Mouse (Mus musculus): ENCODE results near the gene Banp.
A peak's percentile ranks its signal among the peaks of the same experiment; 100 is the strongest.

Gene Banp

DNA sequence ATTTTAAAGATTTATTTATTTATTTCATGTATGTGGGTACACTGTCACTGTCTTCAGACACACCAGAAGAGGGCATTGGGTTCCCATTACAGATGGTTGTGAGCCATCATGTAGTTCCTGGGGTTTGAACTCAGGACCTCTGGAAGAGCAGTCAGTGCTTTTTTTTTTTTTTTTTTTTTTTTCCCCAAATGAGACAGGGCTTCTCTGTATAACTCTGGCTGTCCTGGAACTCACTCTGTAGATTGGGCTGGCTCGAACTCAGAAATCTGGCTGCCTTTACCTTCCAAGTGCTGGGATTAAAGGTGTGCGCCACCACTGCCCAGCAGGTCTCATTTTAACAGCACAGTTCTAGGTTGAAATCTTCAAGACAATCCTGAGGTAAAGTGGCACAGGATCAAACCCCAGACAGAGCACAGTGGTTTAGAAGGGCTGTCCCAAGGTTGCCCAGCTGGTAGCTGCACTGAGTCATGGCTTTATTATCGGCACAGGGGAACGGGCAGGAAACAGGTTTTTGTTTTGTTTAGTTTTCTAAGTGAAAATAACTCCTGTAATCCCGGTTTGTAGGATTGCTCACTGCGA is at the start of gene Banp:
Gene Banp, plus strand, starts transcription at position 529 of the 579 bp plus-strand sequence.
- no peak for DNase-seq (ENCODE audit: low spot score)

DNA sequence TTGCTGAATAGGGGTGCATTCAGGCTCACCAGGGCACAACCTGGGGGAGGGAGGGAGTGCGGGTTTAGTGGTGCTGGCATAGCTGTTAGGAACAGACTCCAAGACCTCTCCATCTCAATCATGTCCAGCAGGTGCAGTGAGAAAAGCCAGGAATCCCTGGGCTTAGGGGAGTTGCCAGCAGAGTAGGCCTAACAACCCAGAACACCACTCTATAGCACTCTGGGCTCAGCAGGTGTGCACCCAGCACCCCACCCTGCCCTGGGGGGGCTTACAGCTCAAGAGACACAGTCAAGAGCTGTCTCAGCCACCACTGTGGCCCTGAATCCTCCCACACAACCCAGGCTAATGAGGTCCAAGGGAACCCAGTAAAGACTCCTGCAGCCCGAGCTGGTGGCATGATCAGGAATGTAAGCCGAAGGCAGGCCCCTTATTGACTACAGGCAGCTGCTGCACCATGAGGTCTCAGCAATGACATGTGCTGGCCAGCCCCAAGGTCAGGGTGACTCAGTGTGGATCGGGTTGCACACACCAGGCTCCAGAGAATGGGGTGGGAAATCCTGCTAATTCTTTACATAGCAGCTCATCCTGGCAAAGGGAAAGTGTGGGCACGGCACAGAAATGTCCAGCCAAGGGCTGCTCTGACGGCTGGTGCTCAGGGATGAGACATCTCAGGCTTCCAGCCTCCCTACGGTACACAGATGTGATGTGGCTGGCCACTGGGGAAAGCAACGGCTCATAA is 47.9 kb upstream of the Banp start:
- peak; percentile 25 for DNase-seq (ENCODE audit: low spot score)

DNA sequence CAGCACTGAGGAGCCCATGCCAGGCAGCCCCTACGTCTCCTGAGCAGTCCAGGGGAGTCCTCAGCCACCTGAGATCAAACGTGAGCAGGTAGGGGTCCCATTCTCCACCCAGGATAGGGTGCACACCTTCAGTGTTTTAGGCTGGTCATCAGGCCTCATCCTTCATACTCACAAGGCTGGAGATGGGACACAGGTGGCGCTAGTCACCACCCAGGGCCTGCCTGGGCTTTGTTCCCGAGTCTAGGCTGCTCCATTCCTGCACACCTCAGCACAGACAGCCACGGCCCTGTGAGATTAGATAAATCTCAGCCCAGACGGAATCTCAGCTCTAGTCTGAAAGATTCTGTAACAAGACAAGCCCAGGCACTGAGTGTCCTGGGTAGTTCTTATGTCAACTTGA is 45.6 kb upstream of the Banp start:
- DNase-seq (ENCODE audit: low spot score) = no peak

DNA sequence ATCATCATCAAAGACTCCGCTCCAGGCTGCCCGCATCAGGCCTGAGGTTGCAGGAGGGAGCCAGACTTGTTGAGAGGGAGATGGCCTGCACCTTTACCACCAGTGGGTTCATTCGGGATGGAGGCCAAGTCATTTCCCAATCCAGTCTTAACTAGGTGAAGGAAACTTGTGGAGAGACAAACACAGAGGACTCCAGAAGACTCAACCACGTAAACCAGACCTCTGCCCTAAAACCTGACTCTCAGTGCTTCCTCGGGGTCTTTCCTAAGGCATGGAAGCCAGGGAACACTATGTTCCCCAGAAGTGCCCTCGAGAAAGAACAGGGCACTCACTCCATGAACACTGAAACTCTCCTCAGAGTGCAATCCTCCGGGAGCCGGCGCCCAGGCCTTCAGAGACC is 44.6 kb upstream of the Banp start:
- no peak for DNase-seq (ENCODE audit: low spot score)

DNA sequence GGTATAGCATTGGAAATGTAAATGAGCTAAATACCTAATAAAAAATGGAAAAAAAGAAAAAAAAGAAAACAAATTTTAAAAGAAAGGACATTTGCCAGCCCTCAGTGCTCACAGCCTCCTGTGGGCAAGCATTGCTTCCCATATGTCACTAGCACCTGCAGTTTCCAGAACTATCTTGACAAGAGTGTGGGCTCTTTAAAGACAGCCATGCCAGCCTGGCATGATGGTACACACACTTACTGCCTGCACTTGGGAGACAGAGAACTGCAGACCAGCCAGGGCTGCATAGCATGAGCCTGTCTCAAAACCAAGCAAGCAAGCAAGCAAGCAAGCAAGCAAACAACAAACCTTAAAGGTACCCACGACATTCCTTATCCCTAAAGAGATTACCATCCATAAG is 44.1 kb upstream of the Banp start:
- no peak for DNase-seq (ENCODE audit: low spot score)

DNA sequence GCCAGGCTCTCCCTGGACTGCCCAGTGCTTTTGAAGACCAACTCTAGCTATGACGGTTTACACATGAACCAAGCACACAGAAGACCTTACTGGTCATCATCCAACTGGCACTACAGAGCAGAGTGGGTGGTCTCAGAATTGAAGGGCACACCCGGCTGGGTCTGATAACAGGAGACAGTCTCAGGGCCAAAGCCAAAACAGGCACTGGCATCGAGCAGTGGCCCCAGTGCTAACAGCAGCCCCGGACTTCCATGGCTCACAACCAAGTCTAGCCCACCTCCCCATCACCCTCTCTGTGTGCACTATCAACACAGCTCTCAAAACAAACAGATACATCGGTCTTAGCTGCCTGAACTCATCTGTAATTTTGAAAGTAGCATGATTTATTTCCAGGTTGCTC is 43.7 kb upstream of the Banp start:
- DNase-seq (ENCODE audit: low spot score) = no peak

DNA sequence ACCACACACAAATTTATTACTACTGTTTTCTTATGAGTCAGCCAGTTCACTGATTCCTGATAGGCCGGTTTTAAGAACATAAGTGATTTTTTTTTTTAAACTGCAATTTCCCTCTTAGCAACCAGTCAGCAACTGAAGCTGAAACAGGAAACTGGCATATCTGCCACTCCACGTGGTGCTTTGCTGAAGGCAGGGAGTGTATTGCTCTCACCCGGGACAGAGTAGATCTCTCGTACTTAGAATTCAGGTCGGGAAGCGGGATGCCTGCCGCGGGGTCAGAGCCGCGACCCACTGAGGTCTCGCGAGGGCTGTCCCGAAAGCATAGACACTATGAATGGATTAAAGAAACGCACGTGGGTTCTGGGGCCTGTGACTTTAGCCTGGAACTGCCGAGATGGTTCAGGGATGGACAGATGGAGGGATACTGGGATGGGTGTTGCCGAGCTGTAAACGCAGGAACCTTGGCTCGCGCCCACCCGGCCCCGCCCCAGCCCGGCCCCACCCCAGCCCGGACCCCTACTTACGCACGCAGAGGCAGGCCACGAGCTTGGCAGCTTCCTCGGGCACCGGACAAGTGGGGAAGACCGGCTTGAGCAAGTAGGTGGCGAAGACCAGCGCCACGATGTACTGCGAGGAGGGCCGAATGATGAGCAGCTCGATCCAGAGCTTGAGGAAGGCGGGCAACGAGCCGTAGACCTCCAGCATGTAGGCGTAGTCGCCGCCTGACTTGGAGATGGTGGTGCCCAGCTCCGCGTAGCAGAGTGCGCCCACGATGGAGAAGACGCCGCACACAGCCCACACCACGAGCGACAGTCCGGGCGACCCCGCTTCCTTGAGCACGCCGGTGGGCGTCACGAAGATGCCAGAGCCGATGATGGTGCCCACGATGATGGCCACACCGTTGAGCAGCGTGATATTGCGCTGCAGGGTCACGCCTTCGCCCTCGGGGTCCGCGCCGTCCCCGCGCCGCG is 42.7 kb upstream of the Banp start:
- peak; percentile 23 for DNase-seq (ENCODE audit: low spot score)

DNA sequence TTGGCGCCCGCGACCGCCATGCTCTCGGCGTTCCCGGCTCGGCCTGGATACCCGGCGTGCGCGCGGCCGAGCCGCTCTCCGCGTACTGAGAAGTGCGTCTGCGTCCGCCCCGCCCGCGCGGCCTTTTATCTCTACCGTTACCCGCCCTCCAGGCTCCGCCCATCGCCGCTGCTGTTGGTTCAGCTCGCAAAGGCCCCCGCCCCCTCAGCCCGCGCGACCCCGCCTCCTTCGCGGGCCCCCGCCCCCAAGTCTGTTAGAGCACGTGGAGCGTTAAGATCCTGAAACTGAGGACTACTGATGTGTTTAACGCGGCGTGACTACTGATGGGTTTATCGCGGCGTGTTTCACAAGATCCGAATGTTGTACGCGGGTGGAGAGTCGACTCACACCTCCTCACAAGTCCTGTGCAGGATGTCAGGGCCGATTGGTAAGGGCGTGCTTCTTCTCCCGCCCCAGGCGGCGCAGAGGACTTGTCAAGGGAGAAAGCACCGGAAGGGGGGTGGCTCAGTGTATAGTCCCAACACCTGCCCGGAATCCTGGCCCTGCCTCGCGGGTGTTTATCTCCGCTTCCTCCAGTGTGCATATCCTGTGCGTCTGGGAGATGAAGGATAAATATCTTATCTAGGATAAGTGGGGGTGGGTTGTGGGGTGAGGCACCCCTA is 41.8 kb upstream of the Banp start, which contains the start of gene Slc7a5:
Gene Slc7a5, minus strand, starts transcription at position 108 of the 662 bp plus-strand sequence.
- DNase-seq (ENCODE audit: low spot score) = peak; percentile 99

DNA sequence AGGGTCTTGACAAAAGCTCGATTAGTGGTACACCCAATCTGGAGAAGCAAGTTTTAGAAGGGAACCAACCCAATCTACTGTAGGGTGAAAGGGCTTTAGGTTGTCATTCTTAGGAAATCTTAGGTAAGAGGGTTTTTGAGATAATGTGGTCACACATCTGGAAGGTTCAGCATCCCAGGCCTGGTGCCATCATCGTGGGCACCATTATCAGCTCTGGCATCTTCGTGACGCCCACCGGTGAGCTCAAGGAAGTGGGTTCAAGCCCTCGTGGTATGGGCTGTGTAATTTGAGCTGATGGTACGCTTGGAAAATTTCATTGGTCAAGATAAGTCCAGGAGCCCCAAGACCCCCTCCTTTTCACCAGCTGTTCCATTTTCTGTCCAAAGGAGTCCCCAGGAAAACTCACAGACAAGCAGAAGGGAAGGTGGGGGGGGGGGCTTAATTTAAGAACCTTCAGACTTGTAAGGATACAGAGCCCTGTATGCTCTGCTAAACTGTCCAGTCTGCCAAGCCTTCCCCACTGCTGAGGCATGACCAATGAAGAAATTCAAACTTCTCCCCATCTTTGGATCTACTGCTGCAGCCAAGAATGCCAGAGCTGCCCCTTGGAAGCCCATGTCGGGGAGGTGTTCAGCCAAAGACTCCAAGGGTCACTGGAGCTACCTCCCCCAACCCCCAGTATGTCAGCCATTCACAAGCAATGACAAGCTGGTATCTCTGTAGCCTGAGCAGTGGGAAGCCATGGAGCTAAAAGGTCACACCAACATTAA is 41.0 kb upstream of the Banp start:
- DNase-seq (ENCODE audit: low spot score) = no peak

DNA sequence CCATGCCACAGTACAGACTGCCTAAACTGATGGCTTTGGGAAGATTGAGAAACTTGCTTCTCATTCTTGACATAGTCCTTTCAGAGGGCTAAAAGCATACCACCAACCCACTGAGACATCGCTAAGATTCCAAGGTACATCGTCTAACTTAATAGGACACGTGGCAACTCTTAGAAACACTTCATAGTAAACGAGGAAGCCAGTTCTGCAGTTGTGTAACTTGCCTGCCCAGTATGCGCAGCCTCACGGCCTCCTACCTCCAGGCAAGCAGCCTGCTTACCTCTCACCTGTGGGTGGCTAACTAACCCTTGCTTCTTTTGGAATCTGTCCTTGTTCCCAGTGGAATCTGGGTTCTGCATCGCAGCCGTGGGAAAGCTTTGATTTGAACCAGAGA is 40.4 kb upstream of the Banp start:
- no peak for DNase-seq (ENCODE audit: low spot score)

DNA sequence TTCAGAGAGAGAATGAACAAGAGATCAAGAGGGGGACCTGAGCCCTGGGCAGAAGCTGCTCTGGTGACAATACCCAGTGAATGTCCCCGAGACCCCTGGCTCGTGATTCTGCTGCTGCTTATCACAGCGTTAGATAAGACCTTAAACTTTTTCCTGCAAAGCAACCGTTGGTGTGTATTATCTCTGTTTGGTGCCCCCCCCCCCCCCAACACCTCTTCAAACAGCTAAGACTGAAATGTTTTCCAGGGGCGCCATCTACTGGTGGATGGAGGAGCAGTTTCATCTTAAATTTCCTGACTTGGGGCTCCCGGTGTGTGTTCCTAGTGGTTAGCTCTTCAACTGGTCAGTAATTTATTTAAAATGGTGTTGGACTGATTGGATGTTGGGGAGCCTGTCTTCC is 39.9 kb upstream of the Banp start:
- DNase-seq (ENCODE audit: low spot score) = peak; percentile 75

DNA sequence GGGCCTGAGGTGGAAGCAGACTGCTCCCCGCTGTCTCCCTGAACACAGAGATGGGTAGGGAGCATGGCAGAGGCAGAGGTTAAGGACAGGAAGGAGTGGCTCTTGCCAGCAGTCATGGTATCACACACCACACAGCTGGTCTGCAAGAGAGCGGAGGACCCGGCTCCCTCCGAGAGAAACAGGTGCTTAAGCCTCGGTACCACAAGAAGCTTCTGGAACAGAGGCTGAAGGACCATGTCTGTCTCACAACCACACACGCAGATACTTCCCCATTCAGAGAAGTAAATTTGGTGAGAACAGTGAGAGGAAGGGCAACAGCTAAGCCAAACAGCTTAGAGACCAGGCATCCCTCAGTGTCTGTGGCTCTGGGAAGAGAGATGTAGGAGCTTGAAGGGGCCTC is 38.1 kb upstream of the Banp start:
- DNase-seq (ENCODE audit: low spot score) = no peak

DNA sequence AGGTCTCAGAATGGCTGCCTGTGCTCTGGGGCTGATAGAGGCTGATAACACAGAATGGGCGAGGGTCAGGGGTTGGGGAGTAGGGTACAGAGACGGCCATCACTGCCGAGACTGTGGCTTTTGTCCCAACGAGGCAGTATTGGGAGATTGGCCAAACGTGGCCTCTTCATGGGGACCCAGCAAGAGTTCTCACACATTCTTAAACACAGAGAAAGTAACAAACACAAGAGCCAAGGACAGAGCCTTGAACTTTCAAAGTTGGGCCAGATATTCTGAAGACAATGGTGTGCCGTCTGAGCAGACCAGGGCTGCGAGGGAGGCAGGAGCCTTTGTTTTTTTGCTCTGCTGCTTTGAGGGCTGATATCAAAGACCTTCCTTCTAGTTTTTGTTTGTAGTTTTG is 37.6 kb upstream of the Banp start:
- DNase-seq (ENCODE audit: low spot score) = no peak

DNA sequence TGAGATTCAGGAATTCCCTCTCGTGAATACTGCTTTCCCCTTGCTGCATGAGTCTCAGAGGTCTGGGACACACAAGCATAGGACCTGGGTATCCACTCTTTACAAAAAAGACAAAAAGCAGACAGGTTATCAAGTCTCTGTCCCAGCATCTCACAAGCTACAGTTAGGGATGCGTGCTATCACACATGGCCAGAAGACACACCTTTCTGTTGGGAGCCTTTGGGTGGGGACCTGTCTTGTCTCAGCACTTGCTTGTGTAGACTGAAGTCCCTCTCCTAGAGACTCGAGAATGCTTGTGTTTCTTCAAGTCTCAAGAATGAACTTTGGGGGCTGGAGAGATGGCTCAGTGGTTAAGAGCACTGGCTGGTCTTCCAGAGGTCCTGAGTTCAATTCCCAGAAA is 36.7 kb upstream of the Banp start:
- DNase-seq (ENCODE audit: low spot score) = no peak

DNA sequence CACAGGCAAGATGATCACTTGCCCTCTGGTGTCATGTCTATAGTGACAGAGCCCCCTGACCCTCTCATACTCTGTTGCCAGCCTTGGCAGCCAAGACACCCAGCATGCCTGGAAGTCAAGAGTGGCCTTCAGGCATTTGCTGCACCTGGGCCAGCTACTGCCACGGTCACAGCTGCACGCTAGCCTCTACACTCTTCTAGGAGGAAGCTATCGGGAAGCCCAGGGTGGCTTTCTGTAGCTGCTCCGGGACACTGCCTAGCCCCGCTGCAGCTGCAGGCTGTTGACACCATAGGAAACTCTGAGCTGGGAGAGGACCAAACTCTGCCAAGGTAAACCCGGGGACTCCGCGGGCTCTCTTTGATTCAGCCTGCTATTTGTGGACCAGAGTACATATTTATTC is 36.2 kb upstream of the Banp start:
- DNase-seq (ENCODE audit: low spot score) = no peak

DNA sequence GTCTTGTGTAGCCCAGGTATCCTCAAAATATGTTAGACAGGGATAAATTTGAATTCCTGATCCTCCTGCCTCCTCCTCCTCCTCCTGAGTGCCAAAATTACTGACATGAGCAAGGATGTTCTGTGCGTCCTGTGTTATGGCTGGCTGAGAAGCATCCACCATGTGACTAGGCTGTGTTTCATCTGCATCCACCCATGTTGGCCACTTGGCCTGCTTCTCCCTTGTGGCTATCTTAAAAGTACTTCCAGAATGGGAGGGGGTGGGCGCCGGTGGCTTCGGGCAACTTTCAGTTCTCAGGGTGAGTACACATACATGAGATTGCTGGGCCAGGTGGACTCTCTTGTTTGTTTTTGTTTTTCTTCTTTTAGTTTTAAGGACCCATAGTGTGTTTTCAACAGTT is 30.4 kb upstream of the Banp start:
- no peak for DNase-seq (ENCODE audit: low spot score)

DNA sequence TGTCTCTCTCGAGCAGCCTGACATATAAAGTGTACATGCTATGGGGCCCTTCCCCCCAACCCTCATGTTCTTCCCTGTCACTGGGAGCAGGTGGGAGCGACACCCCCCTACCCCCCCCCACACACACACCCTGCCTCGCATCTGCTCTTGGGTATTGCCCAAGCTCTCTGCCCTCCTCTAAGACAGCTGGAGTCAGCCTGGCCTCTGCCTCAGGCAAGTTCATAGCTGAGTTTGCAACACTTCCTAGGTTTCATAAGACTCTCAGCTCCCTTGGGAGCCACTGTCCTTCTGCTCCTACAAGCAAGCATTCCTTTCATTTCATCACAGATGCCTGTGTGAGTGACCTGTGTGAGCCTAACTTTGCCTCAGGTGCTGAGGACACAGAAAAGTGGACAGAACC is 29.8 kb upstream of the Banp start:
- no peak for DNase-seq (ENCODE audit: low spot score)

DNA sequence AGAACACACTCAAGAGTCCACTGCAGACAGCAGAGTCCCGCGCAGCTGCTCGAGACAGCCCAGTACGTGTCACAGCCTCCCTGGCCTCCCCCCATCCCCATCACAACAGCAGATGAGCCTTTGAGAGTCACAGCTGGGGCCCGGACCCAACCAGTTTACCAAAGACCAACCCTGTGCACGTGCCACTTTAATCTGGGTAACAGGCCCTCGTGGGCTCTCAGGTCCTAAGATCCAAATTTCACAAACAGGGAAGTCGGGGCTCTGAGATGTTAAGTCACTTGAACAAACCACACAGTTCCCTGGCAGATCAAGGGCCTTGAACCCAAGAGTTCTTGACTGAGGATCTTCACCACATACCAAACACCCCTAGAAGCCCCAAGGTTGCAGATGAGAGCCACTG is 28.0 kb upstream of the Banp start:
- DNase-seq (ENCODE audit: low spot score) = no peak

DNA sequence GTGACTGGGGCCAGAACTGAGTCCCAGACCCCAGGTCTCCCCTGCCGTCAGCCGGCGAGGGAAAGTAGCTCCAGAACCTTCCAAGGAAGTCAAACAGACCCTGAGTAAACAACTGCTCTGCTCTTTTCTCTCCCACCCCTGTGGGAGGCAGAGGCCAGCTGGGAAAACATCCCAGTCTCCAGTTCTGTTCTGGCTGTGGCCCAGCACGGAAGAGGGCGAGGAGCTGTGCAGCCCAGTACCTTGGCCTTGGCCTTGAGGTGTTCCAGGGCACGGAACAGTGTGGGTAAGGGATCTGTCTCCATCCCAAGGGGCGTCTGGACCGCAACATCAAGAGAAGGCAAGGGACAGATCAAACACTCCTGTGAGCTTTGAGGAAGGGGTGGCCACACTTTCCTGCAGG is 27.4 kb upstream of the Banp start:
- DNase-seq (ENCODE audit: low spot score) = no peak

DNA sequence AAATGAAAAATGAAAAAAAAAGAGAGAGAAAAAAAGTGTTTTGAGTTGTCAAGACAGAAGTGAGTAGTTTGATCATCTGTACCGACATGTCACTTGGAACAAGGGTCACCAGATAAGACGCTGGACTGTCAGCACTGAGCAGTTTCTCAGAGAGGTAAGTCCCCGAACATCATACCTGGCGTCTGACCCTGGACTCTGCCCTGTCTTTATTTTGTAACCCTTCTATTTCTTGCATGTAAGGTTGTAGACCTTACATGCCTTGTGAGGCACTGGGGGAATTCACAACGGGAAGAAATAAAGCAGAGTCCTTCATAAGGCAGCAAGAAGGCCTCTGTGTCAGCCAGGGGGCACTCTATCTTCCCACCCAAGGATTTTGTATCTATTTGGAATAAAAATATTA is 24.9 kb upstream of the Banp start:
- DNase-seq (ENCODE audit: low spot score) = no peak

DNA sequence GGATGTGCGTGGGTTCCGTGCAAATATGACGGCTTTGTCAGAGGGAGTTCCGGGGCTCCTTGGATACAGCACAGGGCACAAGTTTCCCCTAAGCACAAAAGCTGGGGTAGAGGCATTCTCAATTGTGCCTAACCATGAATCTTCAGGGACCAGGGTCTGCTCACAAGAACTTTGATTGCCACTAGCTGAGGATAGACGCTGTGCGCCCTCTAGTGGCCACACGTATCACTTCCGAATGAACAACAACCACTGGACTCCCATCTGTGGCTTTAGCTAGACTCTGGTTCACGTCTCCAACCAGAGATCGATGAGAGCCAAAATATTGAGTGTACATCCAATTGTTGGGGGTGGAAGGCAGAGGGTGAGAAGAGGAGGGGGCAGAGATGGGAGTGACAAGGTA is 23.9 kb upstream of the Banp start:
- DNase-seq (ENCODE audit: low spot score) = peak; percentile 76

DNA sequence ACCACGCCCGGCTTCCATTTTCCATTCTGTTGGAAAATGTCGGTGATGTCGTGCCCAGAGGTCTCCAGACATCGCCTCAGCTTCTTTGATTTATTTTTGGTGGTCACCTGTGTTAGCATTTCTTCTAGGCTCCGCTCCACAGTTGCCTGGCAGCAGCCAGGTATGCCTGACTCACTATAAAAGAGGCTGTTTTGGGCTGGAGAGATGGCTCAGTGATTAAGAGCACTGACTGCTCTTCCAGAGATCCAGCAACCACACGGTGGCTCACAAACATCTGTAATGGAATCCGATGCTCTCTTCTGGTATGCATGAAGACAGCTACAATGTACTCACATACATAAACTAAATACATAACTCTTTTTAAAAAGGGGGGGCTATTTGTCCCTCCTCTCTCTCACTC is 23.3 kb upstream of the Banp start:
- no peak for DNase-seq (ENCODE audit: low spot score)
